Mouse (Mus musculus) neutrophil, adult 65 days (primary cell): ENCODE results near the gene S1pr4. TPM values are rescaled to one million over a fixed set of nuclear protein-coding genes. Genes with fewer than 3 reads are reported as not detected.

Source experiments
- total RNA-seq: library from RNA; stranded (reverse); gene quantifications from 2 replicates; pipeline ENCODE4 v1.2.4, GENCODE M21; 2023

The S1pr4 gene
- 74.1 and 98.5 TPM in 2 replicates for total RNA-seq

DNA sequence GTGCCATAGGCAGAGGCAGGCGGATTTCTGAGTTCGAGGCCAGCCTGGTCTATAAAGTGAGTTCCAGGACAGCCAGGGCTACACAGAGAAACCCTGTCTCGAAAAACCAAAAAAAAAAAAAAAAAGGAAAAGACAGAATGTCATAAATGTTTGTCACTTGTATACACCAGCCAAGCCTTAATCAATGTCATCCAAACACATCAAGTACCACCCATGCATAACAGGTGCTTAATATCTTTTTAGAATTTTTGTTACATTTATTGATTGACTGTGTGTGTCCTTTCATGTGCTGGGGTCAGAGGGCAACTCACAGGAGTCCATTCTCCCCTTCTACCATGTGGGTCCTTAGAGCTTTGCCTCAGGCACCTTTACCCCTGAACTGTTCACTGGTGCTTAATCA lies at the start of gene S1pr4:
TSS of gene S1pr4 (minus strand) at position 101 of the 400 bp plus-strand sequence.

GRCm38 (mm10) chr10:81545161-81545747 lies 45.3 kb upstream of the S1pr4 start, which contains the start of gene Gna11:
Gene Gna11 (minus strand): TSS chr10:81545190.

DNA sequence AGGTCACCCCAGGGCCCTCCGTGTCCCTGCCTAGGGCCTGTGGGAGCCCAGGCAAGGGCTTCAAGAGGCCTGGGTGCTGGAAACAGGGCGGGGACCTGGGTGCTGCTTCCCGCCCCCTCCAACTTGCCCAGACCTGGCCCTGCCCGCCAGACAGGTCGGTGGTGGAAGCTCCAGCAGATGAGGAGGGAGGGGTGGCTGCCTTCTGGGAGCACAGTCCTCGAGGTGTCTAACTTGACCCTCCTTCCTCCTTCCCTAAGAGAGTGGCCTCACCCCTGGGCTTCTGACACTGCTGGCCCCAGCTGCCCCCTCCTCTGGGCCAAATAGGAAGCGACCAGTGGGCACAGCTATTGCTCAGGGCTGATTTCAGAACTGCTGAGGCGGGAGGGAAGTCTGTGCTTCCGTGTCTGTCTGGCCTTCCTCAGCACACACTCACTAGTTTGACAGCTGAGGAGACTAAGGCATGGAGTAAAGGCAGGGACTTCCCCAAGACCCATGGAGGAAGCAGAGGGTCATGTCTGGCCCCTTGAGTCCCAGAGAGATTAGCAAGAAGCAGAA lies 24.2 kb upstream of the S1pr4 start, which contains the start of gene Gna15:
TSS of gene Gna15 (minus strand) at position 175 of the 555 bp plus-strand sequence.

DNA sequence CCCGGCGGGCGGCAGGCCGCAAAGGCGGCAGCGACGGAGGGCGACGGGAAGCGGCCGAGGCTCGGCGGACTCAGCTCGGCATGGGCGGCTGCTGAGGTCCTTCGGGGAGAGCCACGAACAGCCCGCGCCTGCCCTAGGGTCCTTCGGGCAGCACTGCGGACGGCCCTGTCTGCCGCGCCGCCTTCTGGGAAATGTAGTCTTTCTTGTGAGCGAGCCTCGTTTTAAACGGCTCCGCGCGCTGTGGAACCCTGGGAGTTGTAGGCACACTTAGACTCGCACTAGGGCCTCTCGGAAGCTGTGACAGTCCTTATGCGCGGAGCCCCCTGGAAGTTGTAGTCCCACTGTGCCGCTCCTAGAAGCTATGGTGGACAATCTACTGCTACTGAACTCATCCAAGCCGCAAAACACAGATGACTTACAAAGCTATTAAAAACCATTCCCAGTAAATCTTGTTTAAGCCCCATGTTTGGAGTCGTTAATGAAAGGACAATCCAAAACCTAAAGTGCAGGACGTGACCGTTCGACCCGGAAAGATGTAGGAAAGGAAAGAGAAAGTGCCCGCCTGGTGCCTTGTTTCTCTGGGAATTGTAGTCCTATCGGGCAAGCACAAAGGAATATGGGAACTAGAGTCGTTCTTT lies 3.5 kb downstream of the S1pr4 start, which contains the start of gene Ncln:
TSS of gene Ncln (minus strand) at position 129 of the 638 bp plus-strand sequence.

GRCm38 (mm10) chr10:81482533-81482889 lies 17.4 kb downstream of the S1pr4 start, which contains the start of gene Celf5:
Gene Celf5 (minus strand): TSS chr10:81482709.

GRCm38 (mm10) chr10:81455181-81455895 lies 44.6 kb downstream of the S1pr4 start, which contains the start of gene Nfic:
Gene Nfic (minus strand): TSS chr10:81455635.

Other genes with a start within 250 kb of the S1pr4 start
- 5.3 and 8.3 TPM in 2 replicates for gene Matk, start 247.2 kb downstream of the S1pr4 start, total RNA-seq
- 20.7 and 28.0 TPM in 2 replicates for gene Mrpl54, start 233.2 kb downstream of the S1pr4 start, total RNA-seq
- gene Apba3, start 233.2 kb downstream of the S1pr4 start, total RNA-seq = 21.8 and 26.0 TPM in 2 replicates
- gene Tjp3, start 208.6 kb downstream of the S1pr4 start, total RNA-seq = 6.9 and 8.6 TPM in 2 replicates
- gene Pip5k1c, start 207.2 kb downstream of the S1pr4 start, total RNA-seq = 89.4 and 124 TPM in 2 replicates
- gene Cactin, start 179.0 kb downstream of the S1pr4 start, total RNA-seq = 26.4 and 33.1 TPM in 2 replicates
- 0.47 TPM in 1 of 2 replicates, not detected in the other for gene Tbxa2r, start 171.4 kb downstream of the S1pr4 start, total RNA-seq
- gene Gipc3, start 156.9 kb downstream of the S1pr4 start, total RNA-seq = not detected in 2 replicates
- gene Hmg20b, start 149.7 kb downstream of the S1pr4 start, total RNA-seq = 38.3 and 47.1 TPM in 2 replicates
- gene Mfsd12, start 142.6 kb downstream of the S1pr4 start, total RNA-seq = 26.6 and 28.7 TPM in 2 replicates
- 6.0 and 7.1 TPM in 2 replicates for gene 4930404N11Rik, start 134.3 kb downstream of the S1pr4 start, total RNA-seq
- 50.3 and 54.1 TPM in 2 replicates for gene Fzr1, start 121.6 kb downstream of the S1pr4 start, total RNA-seq
- gene Dohh, start 115.7 kb downstream of the S1pr4 start, total RNA-seq = 22.1 and 26.0 TPM in 2 replicates
- 2.0 and 2.2 TPM in 2 replicates for gene Gm48551, start 115.7 kb downstream of the S1pr4 start, total RNA-seq
- gene Gm48552, start 111.1 kb downstream of the S1pr4 start, total RNA-seq = 0.91 TPM in 1 of 2 replicates, not detected in the other
- gene Smim24, start 107.1 kb downstream of the S1pr4 start, total RNA-seq = 5.1 and 6.8 TPM in 2 replicates
- gene Nfic, start 44.5 kb downstream of the S1pr4 start, total RNA-seq = 60.2 and 61.9 TPM in 2 replicates
- not detected in 2 replicates for gene Celf5, start 17.4 kb downstream of the S1pr4 start, total RNA-seq
- 94.5 and 145 TPM in 2 replicates for gene Ncln, start 3.7 kb downstream of the S1pr4 start, total RNA-seq
- gene Gna15, start 24.1 kb upstream of the S1pr4 start, total RNA-seq = 27.7 and 31.6 TPM in 2 replicates
- 6.3 and 7.7 TPM in 2 replicates for gene Gna11, start 45.1 kb upstream of the S1pr4 start, total RNA-seq
- 259 and 315 TPM in 2 replicates for gene Aes, start 59.4 kb upstream of the S1pr4 start, total RNA-seq
- gene Tle2, start 74.4 kb upstream of the S1pr4 start, total RNA-seq = 0.95 and 1.5 TPM in 2 replicates
- 2.5 and 3.8 TPM in 2 replicates for gene Tle6, start 100.9 kb upstream of the S1pr4 start, total RNA-seq
- 0.69 and 0.82 TPM in 2 replicates for gene BC025920, start 106.1 kb upstream of the S1pr4 start, total RNA-seq
- 9.8 and 10.9 TPM in 2 replicates for gene Sirt6, start 127.7 kb upstream of the S1pr4 start, total RNA-seq
- gene Ankrd24, start 128.4 kb upstream of the S1pr4 start, total RNA-seq = 0.25 and 0.52 TPM in 2 replicates
- 0.35 TPM in 1 of 2 replicates, not detected in the other for gene Gm10778, start 148.9 kb upstream of the S1pr4 start, total RNA-seq
- gene Zfp433, start 204.7 kb upstream of the S1pr4 start, total RNA-seq = 1.5 and 5.1 TPM in 2 replicates